Mouse (Mus musculus) MEL (cell line): Measurements from ENCODE around the gene Tll2. TPM values are rescaled to one million over a fixed set of nuclear protein-coding genes. Genes with fewer than 3 reads are reported as not detected.

ENCODE experiments used
- DNase-seq: peaks from one replicate; pipeline ENCODE4 v3.0.0; 2011; ENCODE audit warnings: low read depth, low spot score
- H3K27ac ChIP-seq: 2 replicates; pipeline ENCODE4 v1.5.1; 2012; ENCODE audit warnings: low read depth, mild to moderate bottlenecking, control low read depth, low read length, moderate library complexity; ENCODE audit not compliant: control insufficient read depth
- H3K27me3 ChIP-seq, 2 experiments: fragments of 150-350 bp in 1 of 2; sonication (generic) in 1 of 2; 2 replicates each; pipeline ENCODE4 v1.6.1; 2012; ENCODE audit warnings: low read length in 2 of 2, mild to moderate bottlenecking in 2 of 2, improper control_type of control experiment in 1 of 2, moderate library complexity in 1 of 2; ENCODE audit not compliant: insufficient read depth in 2 of 2, control insufficient read depth in 1 of 2
- H3K36me3 ChIP-seq, 2 experiments: 2 replicates each; pipeline ENCODE4 v1.6.1; 2012 to 2014; ENCODE audit warnings: low read length in 2 of 2, improper control_type of control experiment in 1 of 2, inconsistent platforms in 1 of 2, mild to moderate bottlenecking in 1 of 2; ENCODE audit not compliant: insufficient read depth in 2 of 2, control insufficient read depth in 1 of 2
- H3K4me1 ChIP-seq, 2 experiments: fragments of 150-350 bp in 1 of 2; sonication (generic) in 1 of 2; 2 replicates each; pipeline ENCODE4 v1.6.1; 2012; ENCODE audit warnings: low read length in 2 of 2, improper control_type of control experiment in 1 of 2, mild to moderate bottlenecking in 1 of 2; ENCODE audit not compliant: insufficient read depth in 2 of 2, control insufficient read depth in 1 of 2
- H3K4me3 ChIP-seq, 2 experiments: fragments of 150-350 bp in 1 of 2; sonication (generic) in 1 of 2; 2 replicates each; pipeline ENCODE4 v1.5.1; 2012; ENCODE audit warnings: low read depth in 2 of 2, low read length in 2 of 2, mild to moderate bottlenecking in 2 of 2, moderate library complexity in 2 of 2, control low read depth in 1 of 2, improper control_type of control experiment in 1 of 2; ENCODE audit not compliant: control insufficient read depth in 1 of 2, insufficient read depth in 1 of 2
- H3K79me2 ChIP-seq: 2 replicates; pipeline ENCODE4 v1.6.1; 2012; ENCODE audit warnings: mild to moderate bottlenecking, low read length, moderate library complexity; ENCODE audit not compliant: control insufficient read depth, poor library complexity, insufficient read depth
- H3K9ac ChIP-seq: 2 replicates; pipeline ENCODE4 v1.6.1; 2012; ENCODE audit warnings: low read depth, mild to moderate bottlenecking, control low read depth, low read length, moderate library complexity; ENCODE audit not compliant: control insufficient read depth, poor library complexity, severe bottlenecking
- H3K9me3 ChIP-seq: fragments of 150-350 bp; sonication (generic); replicated peaks from 2 replicates; pipeline ENCODE4 v1.6.1; 2012; ENCODE audit warnings: mild to moderate bottlenecking, low read length, improper control_type of control experiment, moderate library complexity; ENCODE audit not compliant: insufficient read depth
- BHLHE40 ChIP-seq: IDR thresholded peaks from 2 replicates; pipeline ENCODE4 v1.6.1; 2012; ENCODE audit warnings: low read depth, mild to moderate bottlenecking, inconsistent platforms, low read length, improper control_type of control experiment, borderline replicate concordance
- CHD1 ChIP-seq: IDR thresholded peaks from 2 replicates; pipeline ENCODE4 v1.6.1; 2012; ENCODE audit warnings: low read depth, mild to moderate bottlenecking, inconsistent platforms, low read length, improper control_type of control experiment
- CHD2 ChIP-seq: IDR thresholded peaks from 2 replicates; pipeline ENCODE4 v1.6.1; 2011; ENCODE audit warnings: low read length, improper control_type of control experiment
- CTCF ChIP-seq, 3 experiments: IDR thresholded peaks in 2 of 3; conservative IDR thresholded peaks in 1 of 3; 2 replicates each; pipeline ENCODE4 v1.5.1; 2011 to 2012; ENCODE audit warnings: low read length in 3 of 3, low read depth in 2 of 3, mild to moderate bottlenecking in 2 of 3, improper control_type of control experiment in 1 of 3, inconsistent platforms in 1 of 3, mixed read lengths in 1 of 3, moderate library complexity in 1 of 3; ENCODE audit not compliant: control insufficient read depth in 1 of 3, insufficient read depth in 1 of 3, poor library complexity in 1 of 3, severe bottlenecking in 1 of 3
- E2F4 ChIP-seq: IDR thresholded peaks from 2 replicates; pipeline ENCODE4 v1.6.1; 2011; ENCODE audit warnings: low read depth, low read length, improper control_type of control experiment, borderline replicate concordance
- ELF1 ChIP-seq: IDR thresholded peaks from 2 replicates; pipeline ENCODE4 v1.6.1; 2014; ENCODE audit warnings: low read depth, mild to moderate bottlenecking, inconsistent platforms, low read length, improper control_type of control experiment, moderate library complexity
- ETS1 ChIP-seq: IDR thresholded peaks from 2 replicates; pipeline ENCODE4 v1.6.1; 2012; ENCODE audit warnings: low read depth, mild to moderate bottlenecking, inconsistent platforms, low read length, improper control_type of control experiment, moderate library complexity
- HCFC1 ChIP-seq: IDR thresholded peaks from 2 replicates; pipeline ENCODE4 v1.6.1; 2012; ENCODE audit warnings: low read depth, mild to moderate bottlenecking, inconsistent platforms, low read length, improper control_type of control experiment, moderate library complexity
- JUND ChIP-seq: IDR thresholded peaks from 2 replicates; pipeline ENCODE4 v1.6.1; 2011; ENCODE audit warnings: low read depth, mild to moderate bottlenecking, improper control_type of control experiment, low read length
- KAT2A ChIP-seq: conservative IDR thresholded peaks from 2 replicates; pipeline ENCODE4 v1.6.1; 2012; ENCODE audit warnings: low read depth, low read length, improper control_type of control experiment, inconsistent platforms
- MAFK ChIP-seq: IDR thresholded peaks from 2 replicates; pipeline ENCODE4 v1.6.1; 2011; ENCODE audit warnings: low read depth, mild to moderate bottlenecking, low read length, improper control_type of control experiment, borderline replicate concordance
- MXI1 ChIP-seq: IDR thresholded peaks from 2 replicates; pipeline ENCODE4 v1.6.1; 2011; ENCODE audit warnings: mild to moderate bottlenecking, low read depth, low read length, improper control_type of control experiment
- MYB ChIP-seq: IDR thresholded peaks from 2 replicates; pipeline ENCODE4 v1.6.1; 2011; ENCODE audit warnings: mild to moderate bottlenecking, low read depth, low read length, improper control_type of control experiment
- MYC ChIP-seq: IDR thresholded peaks from 2 replicates; pipeline ENCODE4 v1.6.1; 2011; ENCODE audit warnings: low read depth, mild to moderate bottlenecking, low read length, improper control_type of control experiment, moderate library complexity
- NRF1 ChIP-seq: IDR thresholded peaks from 2 replicates; pipeline ENCODE4 v1.6.1; 2014; ENCODE audit warnings: low read depth, mild to moderate bottlenecking, inconsistent platforms, low read length, improper control_type of control experiment, moderate library complexity; ENCODE audit not compliant: poor library complexity, insufficient read depth, severe bottlenecking
- POLR2AphosphoS2 ChIP-seq: IDR thresholded peaks from 2 replicates; pipeline ENCODE4 v1.6.1; 2011; ENCODE audit warnings: low read length, improper control_type of control experiment
- POLR2AphosphoS5 ChIP-seq: IDR thresholded peaks from 2 replicates; pipeline ENCODE4 v1.6.1; 2012; ENCODE audit warnings: low read depth, borderline replicate concordance, mild to moderate bottlenecking, inconsistent platforms, low read length, moderate library complexity, mixed read lengths
- RAD21 ChIP-seq: IDR thresholded peaks from 2 replicates; pipeline ENCODE4 v1.6.1; 2011; ENCODE audit warnings: mild to moderate bottlenecking, low read depth, low read length, improper control_type of control experiment
- RCOR1 ChIP-seq: IDR thresholded peaks from 2 replicates; pipeline ENCODE4 v1.6.1; 2012; ENCODE audit warnings: low read depth, mild to moderate bottlenecking, inconsistent platforms, low read length, improper control_type of control experiment
- SIN3A ChIP-seq: IDR thresholded peaks from 2 replicates; pipeline ENCODE4 v1.6.1; 2012; ENCODE audit warnings: low read length, improper control_type of control experiment, inconsistent platforms
- TBP ChIP-seq: IDR thresholded peaks from 2 replicates; pipeline ENCODE4 v1.8.0; 2011; ENCODE audit warnings: low read depth, low read length, improper control_type of control experiment
- TCF12 ChIP-seq: IDR thresholded peaks from 2 replicates; pipeline ENCODE4 v1.6.1; 2014; ENCODE audit warnings: low read depth, mild to moderate bottlenecking, inconsistent platforms, low read length, improper control_type of control experiment, moderate library complexity
- UBTF ChIP-seq: IDR thresholded peaks from 2 replicates; pipeline ENCODE4 v1.6.1; 2012; ENCODE audit warnings: low read depth, mild to moderate bottlenecking, inconsistent platforms, low read length, improper control_type of control experiment, moderate library complexity, borderline replicate concordance; ENCODE audit not compliant: insufficient read depth
- USF2 ChIP-seq, 2 experiments: IDR thresholded peaks; 2 replicates each; pipeline ENCODE4 v1.6.1; 2011 to 2012; ENCODE audit warnings: improper control_type of control experiment in 2 of 2, low read length in 2 of 2, borderline replicate concordance in 1 of 2, inconsistent platforms in 1 of 2, low read depth in 1 of 2, mild to moderate bottlenecking in 1 of 2; ENCODE audit not compliant: insufficient read depth in 1 of 2
- ZC3H11A ChIP-seq: IDR thresholded peaks from 2 replicates; pipeline ENCODE4 v1.6.1; 2012; ENCODE audit warnings: low read depth, mild to moderate bottlenecking, inconsistent platforms, low read length, improper control_type of control experiment
- ZMIZ1 ChIP-seq: IDR thresholded peaks from 2 replicates; pipeline ENCODE4 v1.6.1; 2012; ENCODE audit warnings: low read depth, mild to moderate bottlenecking, inconsistent platforms, low read length, improper control_type of control experiment, moderate library complexity
- polyA plus RNA-seq, 2 experiments: library from polyadenylated mRNA; stranded (reverse) in 1 of 2; unstranded in 1 of 2; fragments of >175 nt in 1 of 2; fragments of >200 nt in 1 of 2; gene quantifications; 2 replicates each; pipeline versions ENCODE4 v1.2.1 to v1.2.4; 2012; ENCODE audit warnings: low replicate concordance in 2 of 2, low read depth in 1 of 2; ENCODE audit not compliant: insufficient read length in 2 of 2, insufficient read depth in 1 of 2, missing spikeins in 1 of 2
- total RNA-seq: library from RNA; depleted of rRNA; stranded (reverse); fragments of 300-350 nt; gene quantifications from 2 replicates; pipeline ENCODE4 v1.2.3, GENCODE M21; 2012

Gene Tll2
- total and polyA plus RNA-seq, 3 experiments, result not detected

DNA sequence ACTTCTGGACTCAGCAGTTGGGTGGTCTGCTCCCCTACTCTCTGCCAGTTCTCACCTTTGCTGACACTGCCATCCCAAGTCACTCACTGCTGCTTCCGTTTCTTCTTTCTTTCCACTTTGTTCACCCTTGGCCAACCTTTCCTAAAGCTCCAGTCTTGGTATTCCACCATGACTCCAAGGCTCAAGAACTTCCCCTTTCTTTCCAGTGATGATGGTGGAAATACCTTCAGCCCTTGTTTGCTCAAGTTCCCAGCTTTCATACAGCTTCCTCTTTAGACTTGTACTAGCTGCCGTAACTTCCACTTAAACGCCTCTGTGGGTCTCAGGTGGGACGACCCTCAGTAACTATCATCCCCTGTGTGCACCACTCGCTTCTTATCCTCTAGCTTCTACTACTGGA, 35.4 kb upstream of the Tll2 start:
- no peak overlapping the region for H3K9ac ChIP-seq
- H3K79me2 ChIP-seq, result no peaks in the 10 kb centered on the region; the same call in 1 of the 2 replicates
- no peaks in the 10 kb centered on the region; a peak in 1 of 4 replicates for H3K4me1 ChIP-seq
- H3K4me3 ChIP-seq, result no peak overlapping the region
- H3K27me3 ChIP-seq, result no peaks in the 10 kb centered on the region
- DNase-seq, result no peak
- TF ChIP-seq TCF12 (no peak), MYC (no peak), POLR2AphosphoS2 (no peak), ZC3H11A (no peak), NRF1 (no peak), ETS1 (no peak), BHLHE40 (no peak), SIN3A (no peak), JUND (no peak), CHD2 (no peak), MYB (no peak), CTCF (IDR thresholded peaks at IDR 0.05 in 2 of 3, conservative IDR thresholded peaks at IDR 0.05 in 1 of 3; ENCODE audit: control insufficient read depth in 1 of 3, insufficient read depth in 1 of 3, low read depth in 2 of 3, low read length in 3 of 3, poor library complexity in 1 of 3, severe bottlenecking in 1 of 3) (no peak)
- H3K36me3 ChIP-seq, result peaks cover 0 to 53% of the 10 kb centered on the region in 2 experiments; a peak in 2 of 4 replicates
- no peak overlapping the region for H3K27ac ChIP-seq
- H3K9me3 ChIP-seq, result no peaks in the 10 kb centered on the region

DNA sequence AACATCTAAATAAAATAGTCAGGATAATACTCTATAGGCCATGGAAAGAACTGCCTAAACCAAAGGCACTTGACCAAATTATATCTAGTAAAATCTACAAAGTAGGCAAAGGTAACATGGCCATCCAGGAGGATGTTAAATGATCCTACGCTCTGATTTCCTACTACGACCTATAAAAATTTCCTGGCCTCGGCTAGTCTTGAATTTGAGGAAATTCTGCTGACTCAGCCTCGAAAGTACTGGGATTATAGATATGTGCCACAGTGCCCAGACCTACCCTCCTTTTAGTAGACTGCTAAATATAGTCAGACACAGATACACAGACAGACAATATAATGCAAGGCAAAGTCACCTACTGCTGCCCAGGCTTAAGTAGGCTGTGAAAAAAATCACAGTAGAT, 27.1 kb upstream of the Tll2 start:
- no peak for TF ChIP-seq CHD2
- TF ChIP-seq JUND, result no peak
- no peak for TF ChIP-seq CHD1
- TF ChIP-seq E2F4, result no peak
- TF ChIP-seq TBP, result no peak
- TF ChIP-seq HCFC1, result no peak
- no peak for TF ChIP-seq POLR2AphosphoS2
- no peak for TF ChIP-seq ETS1
- no peak for DNase-seq
- Histone ChIP-seq H3K36me3 (peaks cover 0 to 59% of the 10 kb centered on the region in 2 experiments; a peak in 2 of 4 replicates), H3K27ac (no peak overlapping the region), H3K4me1 (no peaks in the 10 kb centered on the region), H3K9ac (no peak overlapping the region), H3K9me3 (no peaks in the 10 kb centered on the region), H3K79me2 (peaks cover 3% of the 10 kb centered on the region; the same call in 1 of the 2 replicates), H3K27me3 (no peaks in the 10 kb centered on the region), H3K4me3 (no peak overlapping the region)

DNA sequence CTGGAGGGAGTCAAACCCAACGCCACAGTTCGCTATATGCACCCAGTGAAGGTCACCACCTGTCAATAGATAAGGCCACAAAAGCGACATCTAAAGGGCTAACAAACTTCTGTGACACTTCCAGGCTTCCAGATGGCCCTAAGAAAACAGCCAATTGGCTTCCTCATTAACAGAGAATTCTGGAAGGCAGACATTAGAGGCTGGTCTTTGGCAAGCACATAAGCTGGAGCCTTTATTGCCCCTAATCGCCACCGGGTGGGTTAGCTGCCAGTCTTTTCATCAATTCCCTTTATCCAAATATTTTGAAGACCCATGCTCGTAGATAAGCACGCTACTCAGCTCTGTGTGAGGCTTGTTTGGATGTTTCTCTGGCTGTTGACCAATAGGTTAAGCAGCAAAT, 1.7 kb upstream of the Tll2 start:
- Histone ChIP-seq H3K27me3 (no peaks in the 10 kb centered on the region), H3K79me2 (no peaks in the 10 kb centered on the region), H3K27ac (no peak overlapping the region), H3K9me3 (no peaks in the 10 kb centered on the region), H3K4me1 (no peaks in the 10 kb centered on the region), H3K9ac (no peak overlapping the region), H3K36me3 (peaks cover 0 to 6% of the 10 kb centered on the region in 2 experiments; a peak in 2 of 4 replicates), H3K4me3 (no peak overlapping the region)
- DNase-seq, result no peak
- TF ChIP-seq SIN3A, result no peak
- TF ChIP-seq UBTF, result no peak
- TF ChIP-seq RAD21, result no peak
- TF ChIP-seq MXI1, result no peak
- TF ChIP-seq ETS1, result no peak
- no peak for TF ChIP-seq TCF12
- TF ChIP-seq ZMIZ1, result no peak
- no peak for TF ChIP-seq CHD1
- TF ChIP-seq ELF1, result no peak
- TF ChIP-seq JUND, result no peak
- TF ChIP-seq RCOR1, result no peak
- no peak for TF ChIP-seq KAT2A
- no peak for TF ChIP-seq MAFK
- TF ChIP-seq POLR2AphosphoS5, result no peak
- no peak for TF ChIP-seq MYB
- no peak for TF ChIP-seq USF2 (IDR thresholded peaks at IDR 0.05; ENCODE audit: borderline replicate concordance in 1 of 2, insufficient read depth in 1 of 2, low read depth in 1 of 2, low read length in 2 of 2)
